8 mouse cellular contexts compared by ENCODE assay signal in genomic region chr1:58296278-58296677, GRCm38 (mm10). TPM values are rescaled to one million over a fixed set of nuclear protein-coding genes. Genes with fewer than 3 reads are reported as not detected.
DNase-seq lines count a peak whose midpoint lies in the region; ATAC-seq and TF ChIP-seq lines count a peak whose summit lies in the region.

No protein-coding gene starts in this region.

- H3K36me3 ChIP-seq in intestine, embryonic 15.5 days: no peaks in the 10 kb centered on the region
- H3K36me3 ChIP-seq in limb, embryonic 10.5 days: no peaks in the 10 kb centered on the region
- H3K36me3 ChIP-seq in midbrain, embryonic 16.5 days (ENCODE audit: control insufficient read depth, insufficient read depth, low read length): no peaks in the 10 kb centered on the region

- H3K4me3 ChIP-seq in gastrocnemius, adult 2 months: no peak overlapping the region
- no peak overlapping the region for H3K4me3 ChIP-seq in intestine, embryonic 15.5 days (replicated peaks)
- H3K4me3 ChIP-seq in limb, embryonic 10.5 days: no peak overlapping the region
- H3K4me3 ChIP-seq in midbrain, embryonic 16.5 days (ENCODE audit: low read depth, low read length): no peak overlapping the region

- no peaks in the 10 kb centered on the region for H3K9me3 ChIP-seq in intestine, embryonic 15.5 days
- H3K9me3 ChIP-seq in limb, embryonic 10.5 days (replicated peaks): no peaks in the 10 kb centered on the region
- H3K9me3 ChIP-seq in midbrain, embryonic 16.5 days (replicated peaks; ENCODE audit: control insufficient read depth, low read length, poor library complexity, severe bottlenecking): no peaks in the 10 kb centered on the region

- no peak overlapping the region for H3K4me2 ChIP-seq in intestine, embryonic 15.5 days (replicated peaks)
- H3K4me2 ChIP-seq in midbrain, embryonic 16.5 days (ENCODE audit: low read length): no peak overlapping the region

- 8% methylated on average over 7 of the region's 7 CpGs for WGBS in intestine, embryonic 15.5 days
- 3% methylated on average over 7 of the region's 7 CpGs for WGBS in limb, embryonic 10.5 days
- 4% methylated on average over 7 of the region's 7 CpGs for WGBS in midbrain, embryonic 16.5 days

- H3K9ac ChIP-seq in intestine, embryonic 15.5 days: no peak overlapping the region
- no peak overlapping the region for H3K9ac ChIP-seq in midbrain, embryonic 16.5 days (ENCODE audit: low read depth, low read length)

- H3K4me1 ChIP-seq in intestine, embryonic 15.5 days (replicated peaks): 0 out of 2 replicates have a peak, but pooled peaks cover 2% of the 10 kb centered on the region
- peaks cover 13% of the 10 kb centered on the region for H3K4me1 ChIP-seq in limb, embryonic 10.5 days
- H3K4me1 ChIP-seq in midbrain, embryonic 16.5 days (ENCODE audit: control insufficient read depth, insufficient read depth, low read length): no peaks in the 10 kb centered on the region

- H3K27ac ChIP-seq in gastrocnemius, adult 2 months: no peak overlapping the region
- no peak overlapping the region for H3K27ac ChIP-seq in intestine, embryonic 15.5 days
- H3K27ac ChIP-seq in limb, embryonic 10.5 days: no peak overlapping the region
- no peak overlapping the region for H3K27ac ChIP-seq in midbrain, embryonic 16.5 days (ENCODE audit: low read length)

- TF ChIP-seq CTCF in gastrocnemius, adult 2 months (IDR thresholded peaks at IDR 0.05): peak; percentile 84

- no peak for ATAC-seq in cerebellum, adult (ENCODE audit: insufficient number of reproducible peaks, low FRiP score, low TSS enrichment)
- ATAC-seq in intestine, embryonic 15.5 days: peak; percentile 75; the same call in 1 of the 2 replicates
- ATAC-seq in midbrain, embryonic 16.5 days: peak; percentile 84

- intact Hi-C loops in gastrocnemius, adult 2 months (cut with DNase I): loop anchor here (1.0 to 5.0 kb wide), 2 partner anchors 140 to 869 kb away; no protein-coding TSS in a partner anchor

- peak; percentile 32 for DNase-seq in cerebellum, adult 11 months
- DNase-seq in cerebellum, adult 9-11 months: peak; percentile 22
- DNase-seq in gastrocnemius, adult 2 months: peak; percentile 83
- peak; percentile 78 for DNase-seq in limb, embryonic 10.5 days (ENCODE audit: low spot score)
- DNase-seq in spleen, adult 12 weeks (ENCODE audit: low spot score): peak; percentile 41

- H3K27me3 ChIP-seq in intestine, embryonic 15.5 days (replicated peaks): no peaks in the 10 kb centered on the region
- H3K27me3 ChIP-seq in limb, embryonic 10.5 days (ENCODE audit: low read depth, poor library complexity, severe bottlenecking): no peaks in the 10 kb centered on the region
- H3K27me3 ChIP-seq in midbrain, embryonic 16.5 days (ENCODE audit: control insufficient read depth, insufficient read depth, low read depth, low read length): no peaks in the 10 kb centered on the region

RNA-seq across cellular contexts. Expression of gene Aox2, which starts 18.2 kb away (rescaled TPM):
- under 1 TPM; 0.10 to 0.11 TPM for total RNA-seq in gastrocnemius, adult 2 months (2021)
- polyA plus RNA-seq in intestine, embryonic 15.5 days (2015; fragmentation: Nextera tagmentation; extraction: Ambion mirVana): 0.03 TPM in 1 of 2 replicates, not detected in the other
- 0.03 TPM in 1 of 2 replicates, not detected in the other for polyA plus RNA-seq in limb, embryonic 10.5 days (2016; fragmentation: Nextera tagmentation; extraction: Ambion mirVana)
- polyA plus RNA-seq in midbrain, embryonic 16.5 days (2015; fragmentation: Nextera tagmentation; extraction: Ambion mirVana): 0.03 and 0.05 TPM in 2 replicates

Comparison
In these comparisons a context has a peak if more than half of its experiments do, and no peak if none do; other contexts are left out.
1. DNase-seq: peak in every context shown above with its lines; median percentile 83 in gastrocnemius, adult 2 months; 78 in limb, embryonic 10.5 days; 41 in spleen, adult 12 weeks; 32 in cerebellum, adult 11 months; 22 in cerebellum, adult 9-11 months.